In the genomic region with DNA sequence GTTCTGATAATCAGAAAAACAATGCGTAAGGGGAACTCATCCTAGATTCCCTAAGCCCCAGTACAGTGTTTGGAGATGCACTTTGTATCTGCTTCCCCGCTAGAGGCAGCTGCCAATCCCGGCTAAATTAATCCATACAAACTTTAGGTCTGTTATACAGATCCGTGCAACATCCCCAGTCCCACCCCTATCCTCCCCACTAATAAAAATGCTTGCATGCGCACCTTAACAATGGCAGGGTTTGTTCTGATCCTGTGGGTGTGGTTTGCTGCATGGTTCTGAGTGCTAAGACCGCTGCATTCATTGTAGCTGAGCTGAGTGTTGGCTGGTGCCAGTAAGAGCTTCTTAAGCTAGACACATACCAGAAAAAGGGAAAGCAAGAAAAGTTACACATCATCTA, we compare ENCODE assay signal across 16 mouse cellular contexts.
DNase-seq lines count a peak whose midpoint lies in the region; ATAC-seq and TF ChIP-seq lines count a peak whose summit lies in the region.
"Had no signal": no experiment of that assay in that cellular context is flagged by ENCODE, and none has a peak within 500 bp of the region (broad histone marks: within the 10 kb centered on the region; RNA-seq: fewer than 3 reads in every experiment).

No protein-coding gene starts in this region.

- no peak for TF ChIP-seq CTCF in left cerebral cortex, adult 2 months (IDR thresholded peaks at IDR 0.05)

- H3K27me3 ChIP-seq in hindbrain, embryonic 14.5 days (ENCODE audit: control insufficient read depth, insufficient read depth, low read length): no peaks in the 10 kb centered on the region
- no peaks in the 10 kb centered on the region for H3K27me3 ChIP-seq in neural tube, embryonic 13.5 days
- H3K27me3 ChIP-seq: heart, embryonic 12.5 days had no signal

- H3K4me1 ChIP-seq in hindbrain, embryonic 14.5 days (replicated peaks; ENCODE audit: control insufficient read depth, insufficient read depth, low read length): no peaks in the 10 kb centered on the region
- H3K4me1 ChIP-seq in neural tube, embryonic 13.5 days (replicated peaks): peaks cover 7% of the 10 kb centered on the region
- H3K4me1 ChIP-seq: heart, embryonic 12.5 days had no signal

- H3K36me3 ChIP-seq in hindbrain, embryonic 14.5 days (replicated peaks; ENCODE audit: control insufficient read depth, insufficient read depth): no peaks in the 10 kb centered on the region
- H3K36me3 ChIP-seq in neural tube, embryonic 13.5 days: no peaks in the 10 kb centered on the region

- peak overlapping the region; percentile 33 for H3K4me2 ChIP-seq in hindbrain, embryonic 14.5 days (replicated peaks)
- H3K4me2 ChIP-seq in neural tube, embryonic 13.5 days: peak overlapping the region; percentile 47
- H3K4me2 ChIP-seq: heart, embryonic 12.5 days; liver, embryonic 11.5 days had no signal

- H3K9me3 ChIP-seq in hindbrain, embryonic 14.5 days (ENCODE audit: control insufficient read depth, low read length): no peaks in the 10 kb centered on the region
- no peaks in the 10 kb centered on the region for H3K9me3 ChIP-seq in neural tube, embryonic 13.5 days
- H3K9me3 ChIP-seq: heart, embryonic 12.5 days had no signal

- peak overlapping the region; percentile 35; the same call in 1 of the 2 replicates for H3K9ac ChIP-seq in hindbrain, embryonic 14.5 days
- H3K9ac ChIP-seq in neural tube, embryonic 13.5 days: 0 out of 2 replicates have a peak overlapping the region, but pooled peaks have one; percentile 12
- H3K9ac ChIP-seq: heart, embryonic 12.5 days had no signal

- WGBS in hindbrain, embryonic 14.5 days: 55% methylated on average over 6 of the region's 6 CpGs
- WGBS in neural tube, embryonic 13.5 days: 44% methylated on average over 6 of the region's 6 CpGs

- no peak for ATAC-seq in hindbrain, embryonic 14.5 days (ENCODE audit: low FRiP score)
- ATAC-seq in neural tube, embryonic 13.5 days (ENCODE audit: low read depth): peak; percentile 71
- ATAC-seq: lung, postnatal 0 days had no signal

- DNase-seq in embryo, embryonic 11 days: peak; percentile 18
- no peak for DNase-seq in embryo, embryonic 9.5 days (ENCODE audit: extremely low spot score)
- no peak for DNase-seq in left cerebral cortex, adult 2 months (ENCODE audit: extremely low spot score in 1 of 2, low spot score in 2 of 2)
- DNase-seq in left cerebral cortex, postnatal 10 days (ENCODE audit: extremely low spot score in 1 of 2, low spot score in 2 of 2): no peak
- no peak for DNase-seq in hindbrain, embryonic 14.5 days (ENCODE audit: low spot score)
- no peak for DNase-seq in testis, postnatal 10 days (ENCODE audit: low spot score)
- no peak for DNase-seq in spleen, postnatal 10 days (ENCODE audit: low spot score in 2 of 2)
- DNase-seq: adrenal gland, postnatal 36 days; cerebellum, adult 2 months; gastrocnemius, postnatal 36 days; kidney, postnatal 36 days; spleen, adult 18-20 months had no signal

- peak overlapping the region; percentile 2 for H3K4me3 ChIP-seq in left cerebral cortex, adult 2 months
- H3K4me3 ChIP-seq in hindbrain, embryonic 14.5 days (replicated peaks; ENCODE audit: low read length): no peak overlapping the region
- H3K4me3 ChIP-seq in neural tube, embryonic 13.5 days: peak overlapping the region; percentile 16; the same call in 1 of the 2 replicates
- H3K4me3 ChIP-seq: heart, embryonic 12.5 days had no signal

- no peak overlapping the region for H3K27ac ChIP-seq in left cerebral cortex, adult 2 months
- H3K27ac ChIP-seq in hindbrain, embryonic 14.5 days: no peak overlapping the region
- no peak overlapping the region for H3K27ac ChIP-seq in neural tube, embryonic 13.5 days (replicated peaks)

- intact Hi-C loops in left cerebral cortex, adult 2 months (cut with DNase I): no loop called here
- intact Hi-C loops in left cerebral cortex, postnatal 10 days (cut with DNase I): no loop called here
